In genomic region chr19:12143356-12143755, GRCm38 (mm10) we compare ENCODE assay signal across 16 mouse cellular contexts. TPM values are rescaled to one million over a fixed set of nuclear protein-coding genes. Genes with fewer than 3 reads are reported as not detected.
DNase-seq lines count a peak whose midpoint lies in the region; ATAC-seq lines count a peak whose summit lies in the region.
"Had no signal": no experiment of that assay in that cellular context is flagged by ENCODE, and none has a peak within 500 bp of the region (broad histone marks: within the 10 kb centered on the region; RNA-seq: fewer than 3 reads in every experiment).

No protein-coding gene starts in this region.

- 41% methylated on average over 1 of the region's 1 CpGs for WGBS in hindbrain, embryonic 10.5 days
- 29% methylated on average over 1 of the region's 1 CpGs for WGBS in hindbrain, embryonic 16.5 days
- 67% methylated on average over 1 of the region's 1 CpGs for WGBS in kidney, embryonic 14.5 days

- no peak overlapping the region for H3K4me2 ChIP-seq in hindbrain, embryonic 16.5 days (ENCODE audit: low read length)
- H3K4me2 ChIP-seq in kidney, embryonic 14.5 days (replicated peaks; ENCODE audit: low read depth, low read length) = no peak overlapping the region
- H3K4me2 ChIP-seq: hindbrain, embryonic 12.5 days had no signal

- H3K9me3 ChIP-seq in hindbrain, embryonic 10.5 days = no peaks in the 10 kb centered on the region
- H3K9me3 ChIP-seq in hindbrain, embryonic 16.5 days (ENCODE audit: control insufficient read depth, low read length) = no peaks in the 10 kb centered on the region
- no peaks in the 10 kb centered on the region for H3K9me3 ChIP-seq in kidney, embryonic 14.5 days (ENCODE audit: control insufficient read depth, low read length)
- H3K9me3 ChIP-seq: hindbrain, embryonic 12.5 days had no signal

- no peak overlapping the region for H3K27ac ChIP-seq in hindbrain, embryonic 10.5 days
- H3K27ac ChIP-seq in hindbrain, embryonic 16.5 days (ENCODE audit: low read depth, low read length) = no peak overlapping the region
- no peak overlapping the region for H3K27ac ChIP-seq in kidney, embryonic 14.5 days (ENCODE audit: low read depth, low read length)
- H3K27ac ChIP-seq: hindbrain, embryonic 12.5 days; liver, embryonic 14.5 days had no signal

- intact Hi-C loops in left cerebral cortex, postnatal 14 days (cut with DNase I) = loop anchor here (2.0 to 10.0 kb wide), 2 partner anchors 149 to 231 kb away; no protein-coding TSS in a partner anchor

- no peak for ATAC-seq in hindbrain, embryonic 16.5 days
- ATAC-seq in kidney, embryonic 14.5 days (ENCODE audit: low FRiP score, low TSS enrichment) = no peak

- no peak overlapping the region for H3K9ac ChIP-seq in hindbrain, embryonic 16.5 days (ENCODE audit: low read depth, low read length)
- H3K9ac ChIP-seq in kidney, embryonic 14.5 days (ENCODE audit: low read depth, low read length) = no peak overlapping the region
- H3K9ac ChIP-seq: hindbrain, embryonic 12.5 days; liver, embryonic 14.5 days had no signal

- no peaks in the 10 kb centered on the region for H3K36me3 ChIP-seq in hindbrain, embryonic 10.5 days
- no peaks in the 10 kb centered on the region for H3K36me3 ChIP-seq in hindbrain, embryonic 16.5 days (ENCODE audit: control insufficient read depth, insufficient read depth, low read length)
- H3K36me3 ChIP-seq in kidney, embryonic 14.5 days (ENCODE audit: control insufficient read depth, insufficient read depth, low read length) = no peaks in the 10 kb centered on the region
- H3K36me3 ChIP-seq: hindbrain, embryonic 12.5 days had no signal

- H3K27me3 ChIP-seq in hindbrain, embryonic 10.5 days (ENCODE audit: insufficient read depth, poor library complexity, severe bottlenecking) = no peaks in the 10 kb centered on the region
- no peaks in the 10 kb centered on the region for H3K27me3 ChIP-seq in hindbrain, embryonic 16.5 days (replicated peaks; ENCODE audit: control insufficient read depth, insufficient read depth, low read length)
- H3K27me3 ChIP-seq in kidney, embryonic 14.5 days (ENCODE audit: control insufficient read depth, insufficient read depth, low read length) = no peaks in the 10 kb centered on the region
- H3K27me3 ChIP-seq: hindbrain, embryonic 12.5 days had no signal

- H3K4me3 ChIP-seq in hindbrain, embryonic 10.5 days = no peak overlapping the region
- no peak overlapping the region for H3K4me3 ChIP-seq in hindbrain, embryonic 16.5 days (ENCODE audit: low read length)
- no peak overlapping the region for H3K4me3 ChIP-seq in kidney, embryonic 14.5 days (ENCODE audit: low read length)
- H3K4me3 ChIP-seq: hindbrain, embryonic 12.5 days; myocyte had no signal

- no peaks in the 10 kb centered on the region for H3K4me1 ChIP-seq in hindbrain, embryonic 10.5 days (replicated peaks)
- no peaks in the 10 kb centered on the region for H3K4me1 ChIP-seq in hindbrain, embryonic 16.5 days (ENCODE audit: control insufficient read depth, insufficient read depth, low read depth, low read length)
- no peaks in the 10 kb centered on the region for H3K4me1 ChIP-seq in kidney, embryonic 14.5 days (ENCODE audit: control insufficient read depth, insufficient read depth, low read length)
- H3K4me1 ChIP-seq: hindbrain, embryonic 12.5 days had no signal

- peak; percentile 5 for DNase-seq in hindbrain, embryonic 10.5 days (ENCODE audit: low spot score)
- peak; percentile 14 for DNase-seq in embryo, embryonic 10.5 days (ENCODE audit: low spot score)
- peak; percentile 1 for DNase-seq in fibroblast of lung, adult 2 months (ENCODE audit: low read depth)
- DNase-seq in left cerebral cortex, postnatal 14 days (ENCODE audit: low spot score in 2 of 2) = peak; percentile 52 to 61
- no peak for DNase-seq in ovary, postnatal 10 days (ENCODE audit: low spot score)
- no peak for DNase-seq in retina, postnatal 1 day
- DNase-seq: kidney, postnatal 10 days; lung, postnatal 4 days had no signal

RNA-seq across cellular contexts. Expression of gene Olfr76, which starts 20.4 kb away (rescaled TPM):
- not detected in 2 replicates for polyA plus RNA-seq in hindbrain, embryonic 10.5 days (2016; fragmentation: Nextera tagmentation; extraction: Ambion mirVana)
- polyA plus RNA-seq in hindbrain, embryonic 16.5 days (2015; fragmentation: Nextera tagmentation; extraction: Ambion mirVana) = not detected in 2 replicates
- total RNA-seq in left cerebral cortex, postnatal 14 days (2021) = not detected
- polyA plus RNA-seq in kidney, embryonic 14.5 days (2014; fragmentation: Nextera tagmentation; extraction: Ambion mirVana) = not detected in 2 replicates
- total RNA-seq: common myeloid progenitor, adult 5-6 weeks; granulocyte monocyte progenitor cell, adult 5-6 weeks had no signal
- polyA plus RNA-seq: hindbrain, embryonic 12.5 days; liver, embryonic 14.5 days; myocyte had no signal

RNA-seq across cellular contexts. Expression of gene Olfr1555-ps1, which starts 26.6 kb away (rescaled TPM):
- not detected in 2 replicates for polyA plus RNA-seq in hindbrain, embryonic 10.5 days (2016; fragmentation: Nextera tagmentation; extraction: Ambion mirVana)
- not detected in 2 replicates for polyA plus RNA-seq in hindbrain, embryonic 16.5 days (2015; fragmentation: Nextera tagmentation; extraction: Ambion mirVana)
- not detected for total RNA-seq in left cerebral cortex, postnatal 14 days (2021)
- not detected in 2 replicates for polyA plus RNA-seq in kidney, embryonic 14.5 days (2014; fragmentation: Nextera tagmentation; extraction: Ambion mirVana)
- total RNA-seq: common myeloid progenitor, adult 5-6 weeks; granulocyte monocyte progenitor cell, adult 5-6 weeks had no signal
- polyA plus RNA-seq: hindbrain, embryonic 12.5 days; liver, embryonic 14.5 days; myocyte; testis, adult 2 months had no signal

RNA-seq across cellular contexts. Expression of gene Olfr1428, which starts 27.7 kb away (rescaled TPM):
- not detected in 2 replicates for polyA plus RNA-seq in hindbrain, embryonic 10.5 days (2016; fragmentation: Nextera tagmentation; extraction: Ambion mirVana)
- polyA plus RNA-seq in hindbrain, embryonic 16.5 days (2015; fragmentation: Nextera tagmentation; extraction: Ambion mirVana) = not detected in 2 replicates
- not detected for total RNA-seq in left cerebral cortex, postnatal 14 days (2021)
- not detected in 2 replicates for polyA plus RNA-seq in kidney, embryonic 14.5 days (2014; fragmentation: Nextera tagmentation; extraction: Ambion mirVana)
- total RNA-seq: common myeloid progenitor, adult 5-6 weeks; granulocyte monocyte progenitor cell, adult 5-6 weeks had no signal
- polyA plus RNA-seq: hindbrain, embryonic 12.5 days; liver, embryonic 14.5 days; myocyte had no signal

RNA-seq across cellular contexts. Expression of gene Olfr1427, which starts 40.2 kb away (rescaled TPM):
- not detected in 2 replicates for polyA plus RNA-seq in hindbrain, embryonic 10.5 days (2016; fragmentation: Nextera tagmentation; extraction: Ambion mirVana)
- not detected in 2 replicates for polyA plus RNA-seq in hindbrain, embryonic 16.5 days (2015; fragmentation: Nextera tagmentation; extraction: Ambion mirVana)
- not detected for total RNA-seq in left cerebral cortex, postnatal 14 days (2021)
- polyA plus RNA-seq in kidney, embryonic 14.5 days (2014; fragmentation: Nextera tagmentation; extraction: Ambion mirVana) = not detected in 2 replicates
- total RNA-seq: common myeloid progenitor, adult 5-6 weeks; granulocyte monocyte progenitor cell, adult 5-6 weeks had no signal
- polyA plus RNA-seq: hindbrain, embryonic 12.5 days; liver, embryonic 14.5 days; myocyte; testis, adult 2 months had no signal

RNA-seq across cellular contexts. Expression of gene Olfr1426, which starts 51.5 kb away (rescaled TPM):
- polyA plus RNA-seq in hindbrain, embryonic 10.5 days (2016; fragmentation: Nextera tagmentation; extraction: Ambion mirVana) = not detected in 2 replicates
- not detected in 2 replicates for polyA plus RNA-seq in hindbrain, embryonic 16.5 days (2015; fragmentation: Nextera tagmentation; extraction: Ambion mirVana)
- not detected for total RNA-seq in left cerebral cortex, postnatal 14 days (2021)
- not detected in 2 replicates for polyA plus RNA-seq in kidney, embryonic 14.5 days (2014; fragmentation: Nextera tagmentation; extraction: Ambion mirVana)
- total RNA-seq: common myeloid progenitor, adult 5-6 weeks; granulocyte monocyte progenitor cell, adult 5-6 weeks had no signal
- polyA plus RNA-seq: hindbrain, embryonic 12.5 days; liver, embryonic 14.5 days; myocyte; testis, adult 2 months had no signal

Comparison
In these comparisons a context has a peak if more than half of its experiments do, and no peak if none do; other contexts are left out.
1. DNase-seq: peak in hindbrain, embryonic 10.5 days (single experiment), embryo, embryonic 10.5 days (single experiment), fibroblast of lung, adult 2 months (single experiment) and left cerebral cortex, postnatal 14 days (2 of 2); none in ovary, postnatal 10 days (single experiment) and retina, postnatal 1 day (single experiment).